Mouse (Mus musculus): ENCODE measurements around the gene Sema3b.
A peak's percentile ranks its signal among the peaks of the same experiment; 100 is the strongest.
"Not testable (repeated sequence)": the region's sequence is repeated elsewhere in the genome, so short reads cannot be mapped to it uniquely, and the experiment has no call there.

Gene Sema3b

DNA sequence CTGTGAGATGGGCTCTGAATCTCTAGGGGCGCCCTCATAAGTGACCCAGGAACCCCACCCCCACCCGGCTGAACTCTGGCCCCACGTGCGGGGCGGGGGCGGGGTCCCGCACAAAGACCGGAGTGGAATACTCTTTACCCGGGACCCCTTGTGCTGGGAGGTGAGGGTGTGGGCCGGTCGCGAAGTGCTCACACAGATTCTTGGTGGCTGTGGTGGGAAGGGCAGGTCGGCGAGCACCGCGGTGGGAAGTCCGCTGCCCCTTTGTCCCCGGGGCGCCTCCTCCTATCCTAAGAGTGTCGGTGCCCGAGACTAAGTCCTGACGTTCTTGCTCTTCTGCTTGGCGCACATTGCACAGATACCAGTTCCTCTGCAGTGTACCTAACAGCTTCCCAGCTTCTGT lies 39.8 kb downstream of the Sema3b start:
- DNase-seq (ENCODE audit: low spot score) = peak; percentile 50

GRCm38 (mm10) chr9:107568331-107569261 lies 40.4 kb downstream of the Sema3b start:
- peak; percentile 92 for DNase-seq (ENCODE audit: low spot score)

DNA sequence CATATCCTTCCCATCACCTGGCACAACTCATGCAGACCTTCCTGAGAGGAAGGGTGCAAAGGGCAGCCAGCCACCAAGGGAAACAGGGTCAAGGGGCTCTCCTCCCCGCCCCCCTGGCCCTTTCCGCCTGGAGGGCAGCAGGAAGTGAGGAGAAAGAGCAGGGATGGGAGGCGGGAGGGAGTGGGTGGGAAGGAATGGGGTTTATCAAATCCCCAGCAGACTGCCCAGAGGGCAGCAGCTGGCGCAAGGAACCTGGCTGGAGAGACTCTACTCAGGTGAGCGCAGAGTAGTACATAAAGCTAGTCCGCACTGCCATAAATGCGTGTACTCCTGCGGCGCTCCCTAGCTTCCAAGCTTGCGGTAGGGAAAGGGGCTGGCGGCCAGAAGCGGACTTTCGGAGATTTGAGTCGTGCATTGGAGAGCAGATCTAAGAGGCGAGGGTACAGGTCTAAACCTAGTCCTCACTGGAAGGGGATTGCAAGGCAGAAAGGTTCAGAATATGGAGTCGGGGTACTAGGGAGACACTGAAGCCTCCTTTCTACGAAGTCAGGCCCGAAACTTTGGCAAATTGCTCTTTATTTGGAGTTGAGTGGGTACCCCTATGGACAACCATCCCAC lies 41.2 kb downstream of the Sema3b start, which contains the start of gene Hyal2:
Gene Hyal2 (plus strand): TSS at position 244 of the 618 bp plus-strand sequence.
- no peak for DNase-seq (ENCODE audit: low spot score)

GRCm38 (mm10) chr9:107566855-107567254 lies 42.2 kb downstream of the Sema3b start:
- no peak for DNase-seq (ENCODE audit: low spot score)

- peak; percentile 93 for DNase-seq (ENCODE audit: low spot score)
Observed at GRCm38 (mm10) chr9:107566041-107566709, 42.9 kb downstream of the Sema3b start.

- not testable (repeated sequence) for DNase-seq (ENCODE audit: low spot score)
Observed at GRCm38 (mm10) chr9:107565556-107565955, 43.5 kb downstream of the Sema3b start.

DNA sequence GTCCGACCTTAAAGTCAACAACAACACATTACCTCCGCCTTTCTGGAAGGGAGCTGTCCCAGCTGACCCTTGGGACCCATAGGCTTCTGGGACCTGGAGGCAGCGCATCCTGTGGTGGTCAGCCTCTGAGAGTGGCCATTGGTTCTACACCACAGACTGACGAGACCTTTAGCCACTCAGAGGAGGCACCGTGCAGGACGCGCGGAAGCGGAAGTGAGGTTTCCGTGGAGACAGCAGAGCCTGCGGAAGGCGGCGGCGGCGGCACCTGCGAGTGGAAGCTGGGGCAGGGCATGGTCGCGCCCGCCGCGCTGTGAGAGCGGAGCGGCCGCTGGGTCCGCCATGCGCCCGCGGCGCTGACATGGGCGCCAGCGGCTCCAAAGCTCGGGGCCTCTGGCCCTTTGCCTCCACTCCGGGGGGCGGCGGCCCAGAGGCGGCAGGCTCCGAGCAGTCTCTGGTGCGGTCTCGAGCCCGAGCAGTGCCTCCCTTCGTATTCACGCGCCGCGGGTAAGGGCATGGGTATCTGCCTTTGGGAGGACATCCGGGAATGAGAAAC lies 45.9 kb downstream of the Sema3b start, which contains the start of gene Tusc2:
Gene Tusc2 (plus strand): TSS at position 227 of the 553 bp plus-strand sequence.
- DNase-seq (ENCODE audit: low spot score) = peak; percentile 98

DNA sequence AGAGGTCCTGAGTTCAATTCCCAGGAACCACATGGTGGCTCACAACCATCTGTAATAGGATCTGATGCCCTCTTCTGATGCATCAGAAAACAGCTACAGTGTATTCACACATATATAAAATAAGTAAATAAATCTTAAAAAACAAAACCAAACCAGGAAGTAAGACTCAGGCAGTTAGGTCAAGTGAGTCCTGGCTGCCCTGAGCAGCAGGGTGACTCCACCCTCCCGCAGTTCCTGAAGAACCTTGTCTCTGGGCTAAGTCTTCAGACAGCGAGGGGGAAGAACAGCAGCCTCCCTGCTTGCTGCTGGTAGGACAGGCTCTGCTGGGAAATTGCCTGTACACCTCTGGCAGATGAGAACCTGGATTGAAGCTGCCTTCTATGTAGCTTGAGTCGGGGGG lies 52.7 kb downstream of the Sema3b start:
- DNase-seq (ENCODE audit: low spot score) = no peak

DNA sequence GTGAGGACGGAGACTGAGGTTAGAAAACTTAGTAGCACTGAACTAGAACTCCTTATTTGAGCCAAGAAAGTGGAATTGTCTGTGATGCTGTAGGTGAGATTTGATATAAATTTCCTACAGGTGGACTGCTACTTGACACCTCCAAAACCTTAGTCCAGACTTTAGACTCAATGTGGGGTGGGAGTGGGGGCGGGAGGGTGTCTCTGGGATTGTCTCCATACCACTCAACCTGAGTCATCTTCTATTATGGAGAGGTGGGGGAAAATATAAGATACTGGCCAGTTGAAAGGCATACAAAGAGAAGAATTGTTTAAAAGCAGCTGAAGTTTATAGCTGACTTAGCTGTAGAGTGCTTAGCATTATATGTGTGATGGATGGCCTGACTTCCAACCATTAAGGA lies 53.3 kb downstream of the Sema3b start:
- DNase-seq (ENCODE audit: low spot score) = no peak

GRCm38 (mm10) chr9:107555031-107555457 lies 54.0 kb downstream of the Sema3b start:
- DNase-seq (ENCODE audit: low spot score) = peak; percentile 68

GRCm38 (mm10) chr9:107554319-107554825 lies 54.7 kb downstream of the Sema3b start:
- peak; percentile 99 for DNase-seq (ENCODE audit: low spot score)

DNA sequence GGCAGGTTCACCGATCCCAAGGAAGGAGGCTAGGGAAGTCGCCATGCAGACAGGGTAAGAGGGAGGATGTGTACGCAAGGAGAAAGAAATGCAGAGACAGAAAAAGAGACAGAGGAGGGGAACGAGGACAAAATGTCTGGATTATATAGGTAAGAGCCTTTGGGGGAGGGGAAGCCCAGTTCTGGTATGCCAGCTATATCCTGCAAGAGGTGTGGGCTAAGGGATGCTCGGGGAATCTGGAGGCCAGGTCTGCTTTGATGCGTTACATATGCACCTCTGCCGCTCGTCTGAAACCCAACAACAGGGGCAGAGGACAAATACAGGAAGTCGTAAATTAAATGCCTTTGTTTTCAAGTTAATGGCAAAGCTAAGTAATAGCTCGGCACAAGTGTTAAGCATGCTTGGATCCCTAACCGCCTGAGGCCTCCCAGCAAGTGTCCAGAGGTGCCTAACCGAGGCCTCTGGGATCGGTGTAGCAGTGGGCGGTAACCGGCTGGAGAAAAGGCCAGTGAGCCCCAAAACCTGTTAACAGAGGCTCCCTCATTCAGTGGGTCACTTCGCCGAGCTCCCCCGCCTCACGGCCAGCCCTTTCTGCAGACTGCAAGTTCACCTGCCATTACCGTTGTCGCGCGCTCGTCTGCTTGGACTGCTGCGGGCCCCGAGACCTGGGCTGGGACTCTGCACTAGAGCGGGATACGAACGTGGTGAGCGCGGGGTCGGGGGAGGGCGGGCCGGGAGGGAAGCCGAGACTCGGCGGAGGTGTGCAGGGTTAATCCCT lies 55.3 kb downstream of the Sema3b start:
- DNase-seq (ENCODE audit: low spot score) = no peak

- no peak for DNase-seq (ENCODE audit: low spot score)
Observed at GRCm38 (mm10) chr9:107552690-107553393, 56.2 kb downstream of the Sema3b start.

DNA sequence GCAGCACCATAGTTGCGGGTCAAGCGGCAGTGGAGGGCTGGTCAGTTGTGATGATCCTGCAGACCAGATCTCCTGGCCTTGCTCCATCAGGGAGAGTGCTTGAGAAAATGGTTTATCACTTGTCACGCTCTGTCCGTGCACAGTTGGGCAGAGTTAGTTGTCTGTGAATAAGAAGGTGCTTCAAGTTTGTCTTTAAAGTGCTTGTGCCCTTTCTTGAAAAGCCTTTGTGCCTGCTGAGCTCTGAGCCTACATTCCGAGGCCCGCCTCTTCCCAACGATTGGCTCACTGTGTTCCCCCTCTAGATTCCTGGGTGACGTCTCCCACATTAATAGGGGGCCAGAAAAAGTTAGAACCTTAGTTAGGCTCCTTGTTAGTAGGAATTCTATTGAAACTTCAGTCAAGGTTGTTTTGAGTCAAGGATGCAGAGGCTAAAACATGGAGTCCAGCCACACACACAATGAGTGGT lies 57.1 kb downstream of the Sema3b start:
- DNase-seq (ENCODE audit: low spot score) = peak; percentile 43

GRCm38 (mm10) chr9:107551117-107551889 lies 57.7 kb downstream of the Sema3b start, which contains the start of gene Rassf1:
Gene Rassf1, plus strand, starts transcription at chr9:107551555.
- DNase-seq (ENCODE audit: low spot score) = peak; percentile 81

DNA sequence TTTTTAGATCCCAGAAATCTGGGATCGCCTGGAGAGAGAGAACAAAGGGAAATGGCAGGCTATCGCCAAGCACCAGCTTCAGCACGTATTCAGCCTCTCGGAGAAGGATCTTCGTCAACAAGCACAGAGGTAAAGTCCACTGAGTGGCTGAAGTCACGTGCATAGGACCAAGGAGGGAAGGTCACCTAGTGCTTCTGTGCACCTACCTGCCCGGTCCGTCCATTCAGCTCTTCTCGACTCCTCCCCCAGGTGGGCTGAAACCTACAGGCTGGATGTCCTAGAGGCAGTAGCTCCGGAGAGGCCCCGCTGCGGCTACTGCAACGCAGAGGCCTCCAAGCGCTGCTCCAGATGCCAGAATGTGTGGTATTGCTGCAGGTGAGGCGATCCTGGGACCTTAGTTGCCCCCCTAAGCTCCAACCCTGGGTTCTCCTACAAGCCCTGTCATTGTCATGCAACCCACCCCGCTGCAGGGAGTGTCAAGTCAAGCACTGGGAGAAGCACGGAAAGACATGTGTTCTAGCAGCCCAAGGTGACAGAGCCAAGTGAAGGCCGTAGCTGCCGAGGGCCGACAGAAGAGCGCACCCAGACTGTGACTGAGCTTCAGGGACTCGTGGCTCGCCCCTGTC lies 58.4 kb downstream of the Sema3b start:
- peak; percentile 54 for DNase-seq (ENCODE audit: low spot score)

GRCm38 (mm10) chr9:107549297-107550074 lies 59.5 kb downstream of the Sema3b start:
- DNase-seq (ENCODE audit: low spot score) = no peak

GRCm38 (mm10) chr9:107548820-107549219 lies 60.2 kb downstream of the Sema3b start:
- no peak for DNase-seq (ENCODE audit: low spot score)
